Mouse (Mus musculus) brain, embryonic 14.5 days (tissue): ENCODE results near the gene Arhgef25.

Experiments
- CTCF ChIP-seq: fragments of 200-500 bp; IDR thresholded peaks from 2 replicates; pipeline ENCODE4 v1.5.1; 2012; ENCODE audit warnings: inconsistent platforms, mild to moderate bottlenecking, moderate library complexity, borderline replicate concordance; ENCODE audit not compliant: insufficient read depth, insufficient read length; ENCODE audit errors: extremely low read depth
- POLR2A ChIP-seq: fragments of 200-500 bp; IDR thresholded peaks from 2 replicates; pipeline ENCODE4 v1.6.1; 2012; ENCODE audit warnings: mild to moderate bottlenecking, inconsistent platforms, borderline replicate concordance; ENCODE audit not compliant: poor library complexity, insufficient read depth, insufficient read length, severe bottlenecking; ENCODE audit errors: extremely low read depth

- no peak for TF ChIP-seq CTCF
- no peak for TF ChIP-seq POLR2A
These were observed 11.4 kb downstream of the Arhgef25 start for GRCm38 (mm10) chr10:127178286-127179027.
